Mouse (Mus musculus): ENCODE measurements at regions not wholly inside any gene's neighbourhood (a gene's known extent, or its start where the extent isn't known, plus 50 kb on each side); places are given as distances from the start of the nearest gene placed in this dataset.
A peak's percentile ranks its signal among the peaks of the same experiment; 100 is the strongest.

- DNase-seq = no peak
These were observed 178.4 kb upstream of the Ercc4 start for GRCm38 (mm10) chr16:12931111-12931510.

- DNase-seq = no peak
These were observed 176.5 kb upstream of the Ercc4 start for GRCm38 (mm10) chr16:12932959-12933358.

- no peak for DNase-seq
These were observed 174.9 kb upstream of the Ercc4 start for GRCm38 (mm10) chr16:12934586-12934985.

- DNase-seq = no peak
These were observed 174.2 kb upstream of the Ercc4 start for GRCm38 (mm10) chr16:12935266-12935665.

GRCm38 (mm10) chr16:12936571-12936970, 172.9 kb upstream of the Ercc4 start:
- DNase-seq = no peak

- DNase-seq = no peak
These were observed 170.9 kb upstream of the Ercc4 start for GRCm38 (mm10) chr16:12938563-12938962.

GRCm38 (mm10) chr16:12951176-12951575, 158.3 kb upstream of the Ercc4 start:
- DNase-seq = no peak

- no peak for DNase-seq
These were observed 155.5 kb upstream of the Ercc4 start for GRCm38 (mm10) chr16:12954028-12954427.

- no peak for DNase-seq
These were observed 153.1 kb upstream of the Ercc4 start for GRCm38 (mm10) chr16:12956416-12956815.

GRCm38 (mm10) chr16:12960885-12961284, 148.6 kb upstream of the Ercc4 start:
- no peak for DNase-seq

GRCm38 (mm10) chr16:12982681-12983080, 126.8 kb upstream of the Ercc4 start:
- no peak for DNase-seq

- no peak for DNase-seq
These were observed 108.1 kb upstream of the Ercc4 start for GRCm38 (mm10) chr16:13001288-13001880.

- DNase-seq = no peak
These were observed 96.6 kb upstream of the Ercc4 start for GRCm38 (mm10) chr16:13012863-13013262.

GRCm38 (mm10) chr16:13013891-13014644, 95.4 kb upstream of the Ercc4 start:
- DNase-seq = no peak

GRCm38 (mm10) chr16:13022875-13023274, 86.6 kb upstream of the Ercc4 start:
- peak; percentile 41 for DNase-seq

GRCm38 (mm10) chr16:13025393-13025792, 84.1 kb upstream of the Ercc4 start:
- no peak for DNase-seq

GRCm38 (mm10) chr16:13034136-13034535, 75.3 kb upstream of the Ercc4 start:
- DNase-seq = no peak

GRCm38 (mm10) chr16:13036596-13036995, 72.9 kb upstream of the Ercc4 start:
- DNase-seq = no peak

- DNase-seq = no peak
These were observed 69.0 kb upstream of the Ercc4 start for GRCm38 (mm10) chr16:13040312-13041100.

- DNase-seq = no peak
These were observed 68.1 kb upstream of the Ercc4 start for GRCm38 (mm10) chr16:13041356-13041755.

- no peak for DNase-seq
These were observed 64.3 kb upstream of the Ercc4 start for GRCm38 (mm10) chr16:13045079-13045590.

- DNase-seq = no peak
These were observed 62.9 kb upstream of the Ercc4 start for GRCm38 (mm10) chr16:13046366-13047120.

GRCm38 (mm10) chr16:13049321-13049720, 60.2 kb upstream of the Ercc4 start:
- DNase-seq = no peak

Data from lung, postnatal 14 days (tissue).